Mouse (Mus musculus): Measurements from ENCODE around the gene Aak1.

Gene Aak1

DNA sequence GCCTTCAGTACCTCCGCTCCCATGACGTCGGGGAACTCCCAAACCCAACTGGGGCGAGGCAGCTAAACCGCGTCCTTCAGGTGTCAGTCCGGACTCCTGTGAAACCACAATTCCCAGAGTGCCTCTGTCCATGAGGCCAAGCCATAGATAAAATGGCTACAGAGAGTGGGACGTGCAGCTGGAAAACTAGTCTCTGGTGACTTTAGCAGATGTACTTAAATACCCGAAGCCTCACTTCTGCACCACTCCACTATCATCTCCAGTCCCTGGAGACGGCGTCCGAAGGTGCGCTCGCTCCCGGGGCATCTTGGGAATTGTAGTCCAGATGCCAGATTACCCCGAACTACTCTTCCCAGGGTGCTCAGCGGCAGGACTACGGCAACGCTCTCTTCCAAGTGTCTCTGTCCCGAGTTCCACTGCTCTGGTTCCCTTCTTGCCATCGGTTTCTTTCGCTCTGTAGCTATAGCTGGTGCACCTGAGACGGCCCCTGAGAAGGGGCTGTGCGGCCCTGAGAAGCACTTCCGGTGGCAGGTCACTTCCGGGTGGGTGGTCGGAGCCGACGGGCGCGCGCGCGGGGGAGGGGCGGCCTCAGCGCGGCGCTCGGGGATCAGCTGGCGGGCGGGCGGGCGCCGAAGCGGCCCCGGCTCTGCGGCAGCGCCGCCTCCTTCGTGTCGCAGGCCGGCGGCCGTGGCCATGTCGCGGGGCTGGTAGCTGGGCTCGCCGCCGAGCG, at the start of gene Aak1:
Gene Aak1, plus strand, starts transcription at position 603 of the 730 bp plus-strand sequence.
- peak; percentile 90 for DNase-seq (ENCODE audit: low spot score)

DNA sequence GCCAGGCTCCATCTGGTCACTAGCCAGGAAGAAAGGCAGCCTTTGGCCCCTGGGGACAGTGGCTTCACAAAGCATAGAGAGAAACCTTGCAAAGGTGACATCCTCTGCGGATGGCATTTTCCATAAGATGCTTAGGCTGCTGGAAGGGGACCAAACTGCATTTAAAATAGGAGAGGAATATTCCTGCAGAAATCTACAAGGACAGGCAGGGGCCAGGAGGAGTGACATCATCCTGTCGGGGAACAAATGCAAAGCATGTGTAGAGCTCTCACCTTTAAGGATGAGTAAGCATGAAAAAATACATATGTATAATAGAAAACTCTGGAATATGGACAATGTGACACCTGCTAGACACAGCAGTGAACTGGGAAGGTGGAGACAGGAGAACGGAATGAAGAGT, 48.9 kb upstream of the Aak1 start:
- no peak for DNase-seq (ENCODE audit: low spot score)

DNA sequence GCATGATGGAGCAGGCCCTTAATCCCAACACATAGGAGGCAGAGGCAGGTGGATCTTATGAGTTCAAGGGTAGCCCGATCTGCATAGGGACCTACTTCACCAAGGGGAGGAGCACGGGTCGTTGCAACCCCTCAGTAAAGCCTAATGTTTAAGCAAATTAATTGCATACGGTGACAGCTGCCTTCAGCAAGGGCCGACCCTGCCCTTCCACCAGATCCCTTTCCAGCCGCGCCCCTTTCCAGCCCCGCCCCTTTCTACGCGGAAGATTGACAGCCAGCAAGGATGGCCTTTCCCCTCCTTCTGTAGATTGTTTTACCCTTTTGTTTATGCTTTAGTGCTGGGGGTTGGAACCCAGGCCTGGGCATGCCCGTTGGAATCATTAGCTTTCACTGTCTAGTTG, 47.9 kb upstream of the Aak1 start:
- DNase-seq (ENCODE audit: low spot score): no peak

DNA sequence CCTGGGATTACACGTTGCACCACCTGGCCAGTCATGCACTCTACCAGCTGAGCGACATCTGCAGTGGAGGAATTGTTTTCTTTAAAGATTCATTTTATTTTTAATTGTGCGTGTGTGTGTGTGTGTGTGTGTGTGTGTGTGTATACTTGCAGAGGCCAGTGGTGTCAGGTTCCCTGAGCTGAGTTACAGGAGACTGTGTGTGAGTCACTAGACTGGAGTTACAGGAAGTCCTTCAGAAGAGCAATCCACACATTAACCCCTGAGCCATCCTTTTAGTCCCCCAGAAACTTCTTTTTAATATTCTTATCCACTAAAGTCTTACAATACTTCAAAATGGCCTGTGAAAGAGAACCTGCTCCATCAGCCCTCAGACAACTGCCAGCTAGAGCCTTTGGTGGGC, 44.7 kb upstream of the Aak1 start:
- DNase-seq (ENCODE audit: low spot score): no peak

DNA sequence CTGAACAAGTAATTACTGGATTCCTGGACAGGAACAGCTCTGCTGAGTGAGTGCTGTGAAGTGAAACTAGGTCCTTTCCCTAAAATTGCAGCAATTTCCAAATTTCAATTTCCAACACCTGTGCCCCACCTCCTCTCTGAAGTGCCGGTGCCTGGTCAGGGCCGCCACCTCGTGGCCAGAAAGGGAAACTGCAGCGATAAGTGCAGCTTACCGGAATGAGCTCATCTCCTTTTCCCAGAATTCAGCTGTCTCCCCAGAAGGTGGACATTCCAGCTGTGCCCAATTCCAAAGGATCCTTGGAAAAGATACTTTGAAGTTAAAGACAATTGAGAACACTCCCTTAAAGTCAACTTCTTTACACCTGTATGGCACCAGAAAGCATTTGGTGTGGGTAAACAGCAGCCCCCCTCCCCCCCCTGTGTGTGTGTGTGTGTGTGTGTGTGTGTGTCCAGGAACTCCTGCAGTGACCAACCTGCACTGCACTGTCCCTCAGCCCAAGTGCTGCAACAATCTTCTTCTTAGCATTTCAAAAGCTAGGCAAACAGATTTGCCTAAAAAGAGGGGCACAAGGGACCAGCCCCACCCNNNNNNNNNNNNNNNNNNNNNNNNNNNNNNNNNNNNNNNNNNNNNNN, 42.7 kb upstream of the Aak1 start:
- DNase-seq (ENCODE audit: low spot score): peak; percentile 69

DNA sequence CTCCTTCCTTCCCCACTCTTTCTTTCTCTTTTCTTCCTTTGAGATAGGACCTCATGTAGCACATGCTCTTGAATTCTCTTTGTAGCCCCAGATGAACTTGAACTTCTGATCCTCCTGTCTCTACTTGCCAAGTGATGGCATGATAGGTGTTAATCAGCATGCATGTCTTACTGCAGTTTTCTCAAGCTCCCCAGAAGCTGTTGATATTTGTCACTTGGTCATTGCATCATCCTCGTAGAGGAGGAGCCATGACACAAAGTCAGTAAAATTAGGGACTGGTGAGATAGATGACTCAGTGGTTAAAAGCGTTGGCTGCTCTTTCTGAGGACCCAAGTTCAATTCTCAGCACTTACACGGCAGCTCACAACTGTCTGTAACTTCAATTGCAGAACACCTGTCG, 36.4 kb upstream of the Aak1 start:
- DNase-seq (ENCODE audit: low spot score): no peak

DNA sequence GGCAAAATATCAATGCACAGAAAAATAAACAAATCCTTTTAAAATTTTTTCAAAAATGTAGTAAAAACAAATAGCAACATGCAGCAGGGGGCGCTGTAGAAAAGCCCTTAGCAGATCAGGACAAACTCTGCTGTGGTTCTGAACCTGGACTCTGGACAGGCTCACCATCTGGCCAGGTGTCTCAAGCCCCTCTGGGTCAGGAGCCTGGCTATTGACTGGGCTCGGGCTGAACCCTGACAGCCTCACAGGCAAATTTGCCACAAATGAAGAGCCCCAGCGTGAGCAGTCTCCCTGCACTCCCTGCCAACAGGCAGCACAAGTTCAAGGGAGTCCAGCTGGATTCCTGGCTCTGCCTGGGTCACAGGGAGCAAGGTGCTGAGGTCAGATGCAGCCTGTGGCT, 36.0 kb upstream of the Aak1 start:
- no peak for DNase-seq (ENCODE audit: low spot score)

DNA sequence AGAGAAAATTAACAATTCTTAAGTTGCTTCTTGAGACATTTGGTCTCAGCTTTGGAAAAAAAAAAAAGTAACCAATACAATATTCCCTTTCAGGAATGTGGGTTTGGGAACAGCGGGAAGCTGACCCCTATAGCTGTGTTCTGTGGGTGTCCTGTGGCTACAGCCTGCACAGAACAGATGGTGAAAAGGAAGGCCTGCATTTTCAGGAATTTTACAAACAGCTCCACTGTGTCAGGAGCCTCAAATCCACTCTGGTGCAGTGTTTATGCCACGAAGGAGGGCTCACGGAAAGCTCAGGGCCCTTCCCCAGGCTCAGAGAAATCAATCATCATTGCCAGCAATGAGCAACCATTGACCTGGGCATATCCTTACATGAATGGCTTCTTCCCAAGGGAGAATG, 34.4 kb upstream of the Aak1 start:
- DNase-seq (ENCODE audit: low spot score): no peak

DNA sequence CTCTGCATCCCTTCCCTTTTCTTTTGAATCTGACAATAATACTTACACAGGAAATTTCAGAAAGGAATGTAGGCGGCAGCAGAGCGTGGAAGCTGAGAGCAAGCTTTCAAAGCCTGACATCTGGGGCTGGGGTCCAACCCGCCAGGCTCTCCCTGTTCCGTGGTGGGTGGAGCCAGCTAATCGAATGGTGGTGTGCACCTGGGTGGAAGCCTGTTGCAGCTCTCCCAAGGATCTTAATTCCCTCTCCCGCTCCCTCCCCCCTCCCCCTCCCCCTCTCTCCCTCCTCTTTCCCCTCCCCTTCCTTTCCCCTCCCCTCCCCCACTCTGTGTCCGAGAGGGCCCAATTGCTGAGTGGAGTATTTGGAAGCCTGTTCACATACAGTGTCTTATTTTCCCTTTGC, 33.9 kb upstream of the Aak1 start:
- DNase-seq (ENCODE audit: low spot score): no peak

DNA sequence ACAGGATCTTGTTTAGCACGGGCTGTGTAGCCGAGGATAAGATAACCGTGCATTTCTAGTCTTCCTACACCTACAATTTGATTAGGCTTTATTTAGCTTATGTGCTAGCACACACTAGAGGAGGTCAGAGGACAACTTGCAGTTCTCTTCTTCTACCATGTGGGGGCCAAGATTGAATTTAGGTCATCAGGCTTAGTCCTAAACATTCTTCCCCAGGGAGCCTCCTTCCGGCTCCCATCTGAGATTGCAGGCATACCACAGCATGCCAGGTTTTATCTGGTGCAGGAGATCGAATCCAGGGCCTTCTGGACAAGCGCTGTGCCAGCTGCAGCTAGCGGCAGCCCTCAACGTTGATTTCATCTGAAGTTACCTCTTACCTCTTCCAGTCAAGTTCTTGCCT, 32.7 kb upstream of the Aak1 start:
- DNase-seq (ENCODE audit: low spot score): no peak

DNA sequence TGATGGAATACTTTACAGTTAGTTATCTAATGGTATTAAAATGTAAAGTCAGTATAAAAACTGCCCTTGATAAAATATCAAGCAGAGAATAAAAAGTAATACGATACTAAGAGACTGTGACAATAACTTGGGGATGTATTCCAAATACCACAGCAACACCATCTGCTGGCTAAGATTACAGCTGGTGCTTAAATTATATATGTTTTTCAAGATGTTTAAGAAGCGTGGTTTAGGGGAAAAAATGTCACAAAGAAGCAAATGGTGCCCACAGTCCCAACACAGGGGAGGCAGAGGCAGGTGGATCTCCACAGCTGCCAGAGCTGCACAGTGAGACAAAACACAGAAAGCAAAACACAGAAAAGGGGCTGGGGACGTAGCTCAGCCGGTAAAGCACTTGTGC, 30.4 kb upstream of the Aak1 start:
- DNase-seq (ENCODE audit: low spot score): no peak

DNA sequence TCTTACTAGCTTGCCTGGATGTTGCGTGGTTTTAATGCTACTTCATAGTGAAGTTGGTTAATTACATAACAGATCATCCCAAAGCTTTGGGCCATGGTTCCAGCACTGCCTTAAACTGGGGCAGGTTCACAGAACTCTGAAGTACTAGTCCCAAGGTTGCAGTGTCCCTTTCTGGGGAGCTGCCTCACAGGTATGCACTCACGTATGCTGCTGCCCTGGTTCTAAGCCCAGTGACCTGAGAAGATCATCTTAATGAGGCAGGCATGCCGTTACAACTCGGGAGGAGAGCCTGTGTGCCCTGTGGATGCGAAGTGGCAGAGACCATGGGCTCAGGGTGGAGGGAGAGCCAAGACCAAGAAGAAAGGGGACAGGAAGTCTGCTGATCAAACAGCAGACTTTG, 29.4 kb upstream of the Aak1 start:
- DNase-seq (ENCODE audit: low spot score): no peak

DNA sequence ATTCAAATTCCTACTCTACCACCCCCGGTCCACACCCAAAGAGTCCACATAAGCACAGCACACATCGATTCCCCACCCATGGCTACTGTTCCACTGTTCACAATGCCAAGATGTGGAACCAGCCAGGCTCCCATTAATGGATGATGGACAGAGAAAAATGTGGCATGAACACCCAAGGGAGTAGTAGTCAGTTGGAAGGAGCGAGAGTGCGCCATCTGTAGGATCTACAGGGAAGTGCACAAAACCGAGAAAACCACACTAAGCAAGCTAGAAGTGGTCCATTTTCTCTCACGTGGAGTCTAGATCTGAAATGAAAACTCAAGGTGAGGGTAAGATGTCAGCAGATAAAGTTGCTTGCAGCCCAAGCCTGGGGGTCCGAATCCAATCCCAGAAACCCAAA, 28.6 kb upstream of the Aak1 start:
- no peak for DNase-seq (ENCODE audit: low spot score)

DNA sequence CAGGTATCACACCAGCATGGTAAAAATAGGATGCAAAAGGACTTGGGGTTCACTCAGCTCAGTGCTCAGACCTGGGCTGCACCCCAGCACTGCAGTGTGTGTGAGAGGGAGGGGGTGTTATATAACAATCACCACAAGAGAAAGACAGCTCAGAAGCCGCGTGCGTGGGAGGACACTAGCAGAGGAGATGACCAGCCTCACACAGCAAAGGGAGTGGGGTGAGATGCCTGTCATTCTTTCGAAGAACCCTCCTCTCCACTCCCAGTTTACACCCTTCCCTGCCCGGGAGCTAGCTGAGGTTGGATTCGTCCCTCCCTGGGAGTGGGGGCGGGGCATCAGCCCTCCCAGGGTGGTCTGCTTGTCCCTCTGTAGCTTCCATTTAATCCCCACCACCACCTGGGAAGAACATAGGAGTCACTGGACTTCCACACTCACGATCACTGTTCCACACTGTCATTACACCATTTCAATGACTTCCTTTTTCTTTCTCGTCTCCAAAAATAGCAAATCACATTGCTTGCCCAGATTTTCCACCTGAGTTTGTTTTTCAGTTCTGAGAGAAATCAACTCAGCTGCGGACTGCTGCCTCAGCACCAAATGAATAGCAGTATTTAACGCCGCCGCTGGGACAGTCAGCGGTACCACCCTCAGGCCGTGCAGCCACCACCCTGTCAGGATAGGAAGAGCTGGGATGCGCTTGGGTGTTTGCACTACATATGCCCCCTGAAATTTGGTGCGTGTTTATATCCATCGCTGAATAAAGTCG, 26.8 kb upstream of the Aak1 start:
- DNase-seq (ENCODE audit: low spot score): peak; percentile 29

DNA sequence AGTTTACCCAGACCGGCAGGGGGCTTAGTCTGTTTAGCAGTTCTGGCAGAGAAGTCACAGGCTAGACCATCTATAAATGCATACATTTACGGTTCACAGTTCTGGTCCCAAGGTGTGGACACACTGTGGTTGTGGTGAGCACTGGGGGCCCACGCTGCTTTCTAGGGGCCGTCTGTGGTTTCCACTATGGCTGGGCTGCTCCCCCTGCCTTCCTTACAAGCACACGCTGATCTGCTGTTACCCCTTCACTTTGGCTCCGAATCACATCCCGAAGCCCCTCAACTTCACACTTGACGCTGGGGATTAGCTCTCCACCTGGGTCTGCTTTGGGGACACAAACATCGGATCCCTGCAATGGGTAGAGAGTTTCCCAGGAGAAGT, 26.3 kb upstream of the Aak1 start:
- DNase-seq (ENCODE audit: low spot score): no peak

DNA sequence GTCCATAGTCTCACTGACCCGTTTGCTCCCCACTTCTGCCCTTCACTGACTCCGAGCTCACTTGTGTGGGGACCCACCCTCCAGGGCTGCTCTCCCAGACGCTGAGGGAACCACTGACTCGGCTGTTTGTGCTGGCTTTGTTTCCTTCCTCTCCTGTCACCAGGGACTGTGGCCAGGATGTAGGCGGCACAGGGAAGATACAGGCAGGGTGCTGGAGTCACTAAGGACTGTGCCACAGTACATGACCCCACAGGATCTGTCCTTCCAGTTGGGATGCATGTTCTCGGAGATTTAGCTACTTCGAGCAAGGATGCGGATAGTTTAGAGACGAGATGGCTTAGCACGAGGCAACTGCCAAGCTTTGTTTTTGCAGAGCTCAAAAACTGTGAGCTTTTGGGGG, 25.5 kb upstream of the Aak1 start:
- no peak for DNase-seq (ENCODE audit: low spot score)

DNA sequence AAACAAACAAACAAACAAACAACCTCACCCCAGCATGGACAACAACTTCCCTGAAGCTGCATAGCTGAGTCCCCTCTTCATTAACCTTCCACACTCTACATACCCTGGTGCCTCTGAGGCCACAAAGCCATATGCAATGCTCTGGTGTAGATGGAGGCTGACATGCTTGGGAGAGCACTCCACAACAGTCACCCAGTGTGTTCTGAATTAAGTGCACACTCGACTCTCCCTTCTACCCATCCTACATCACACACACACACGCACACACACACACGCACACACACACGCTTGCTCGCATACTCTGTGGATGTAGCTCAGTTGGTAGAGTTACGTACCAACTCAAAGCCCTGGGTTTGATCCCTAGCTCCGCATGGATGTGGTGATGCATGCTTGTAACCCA, 24.9 kb upstream of the Aak1 start:
- DNase-seq (ENCODE audit: low spot score): no peak

DNA sequence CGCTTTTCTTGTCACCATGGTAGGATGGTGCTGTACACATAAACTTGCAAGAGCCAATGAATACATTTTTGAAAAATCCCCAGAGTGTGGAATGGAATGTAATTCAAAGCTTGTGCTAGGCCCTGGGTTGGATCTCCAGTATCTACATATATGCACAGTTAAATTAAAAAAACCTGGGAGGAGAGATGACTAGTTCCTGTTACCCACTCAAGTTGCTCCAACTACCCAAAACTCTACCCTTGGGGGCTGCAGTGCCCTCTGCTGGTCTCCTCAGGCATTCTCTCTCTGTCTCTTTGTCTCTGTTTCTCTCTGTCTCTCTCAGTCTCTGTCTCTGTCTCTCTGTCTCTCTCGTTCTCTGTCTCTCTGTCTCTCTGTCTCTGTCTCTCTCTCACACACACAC, 21.9 kb upstream of the Aak1 start:
- DNase-seq (ENCODE audit: low spot score): no peak

DNA sequence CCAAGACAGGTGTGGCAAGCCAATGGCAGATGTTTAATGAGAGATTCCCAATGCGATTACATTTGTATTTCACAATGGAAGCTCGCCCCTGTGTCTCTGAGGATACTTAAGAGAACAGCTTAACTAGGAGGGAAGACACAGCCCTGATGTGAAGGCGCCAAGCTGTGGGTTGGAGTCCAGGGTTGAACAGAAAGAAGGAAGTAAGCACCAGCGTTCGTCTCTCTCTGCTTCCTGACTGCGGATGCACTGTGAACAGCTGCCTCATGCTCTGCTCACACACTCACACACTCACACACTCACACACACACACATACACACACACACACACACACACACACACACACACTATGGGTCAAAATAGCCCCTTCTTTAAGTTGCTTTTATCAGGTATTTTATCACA, 19.5 kb upstream of the Aak1 start:
- no peak for DNase-seq (ENCODE audit: low spot score)

DNA sequence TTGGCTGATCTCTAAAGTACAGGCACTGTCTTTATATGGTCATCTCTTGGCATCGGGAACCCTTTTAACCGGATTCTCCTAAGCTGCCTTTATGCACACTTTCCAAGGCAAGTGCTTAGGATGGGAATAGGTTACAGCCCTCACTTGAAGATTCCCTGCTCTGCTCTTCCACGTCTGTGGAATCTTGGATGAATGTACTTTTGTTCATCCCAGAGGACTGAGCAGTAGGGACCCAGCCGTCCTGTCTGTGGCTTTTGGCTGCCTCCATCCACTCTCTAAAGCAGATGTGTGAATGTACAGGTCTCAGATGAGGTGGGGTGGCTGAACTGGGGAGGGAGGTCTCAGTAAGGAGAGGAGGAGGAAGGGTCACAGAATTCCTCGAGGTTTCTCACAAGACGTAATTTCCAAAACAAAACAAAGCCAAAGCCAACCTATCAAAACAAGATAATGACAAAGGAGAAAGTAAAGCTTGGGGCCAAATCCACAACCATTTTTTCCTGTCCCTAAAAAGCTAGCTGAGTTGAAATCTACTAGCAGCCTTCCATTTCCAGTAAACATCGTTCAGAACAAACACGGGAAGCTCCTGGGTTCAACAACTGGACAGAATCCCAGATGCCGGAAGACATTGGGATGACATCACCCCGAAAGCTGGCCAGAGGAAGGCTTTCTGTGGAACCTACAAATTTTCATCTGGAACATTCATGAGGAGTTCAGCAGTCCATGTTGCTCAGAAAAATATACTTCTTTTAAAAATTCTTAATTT, 18.4 kb upstream of the Aak1 start:
- no peak for DNase-seq (ENCODE audit: low spot score)

DNA sequence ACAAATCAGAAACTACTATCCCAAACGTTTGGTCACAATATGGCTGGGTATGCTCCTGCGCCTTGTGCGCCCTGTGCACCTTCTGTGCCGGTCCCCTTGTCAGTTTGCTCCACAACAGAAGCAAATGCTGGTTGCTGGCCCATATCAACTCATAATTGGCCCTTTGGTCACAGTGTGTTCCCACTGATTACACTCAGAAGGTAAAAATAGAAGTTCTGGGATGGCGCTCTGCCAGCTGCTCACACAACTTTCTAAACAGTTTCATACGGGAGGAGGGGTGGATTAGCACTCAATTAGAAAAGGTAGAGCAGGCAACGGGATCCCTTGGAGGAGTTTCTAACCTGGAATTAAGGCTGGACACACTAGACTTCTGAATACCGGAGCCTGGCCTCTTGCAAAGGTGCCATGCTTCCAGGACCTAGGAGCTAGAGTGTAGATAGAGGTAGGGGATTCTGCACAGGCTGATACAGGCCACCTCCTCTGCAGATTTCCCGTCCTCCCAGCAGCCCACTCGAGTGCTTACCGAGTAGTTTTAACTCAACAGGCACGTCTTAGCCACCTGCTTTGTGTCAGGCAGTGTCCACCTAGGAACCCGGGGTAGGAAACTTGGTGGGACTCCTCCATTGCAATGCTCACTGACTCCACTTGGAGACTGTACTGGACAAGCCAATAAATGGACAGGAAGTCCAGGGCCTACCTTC, 16.4 kb upstream of the Aak1 start:
- peak; percentile 80 for DNase-seq (ENCODE audit: low spot score)

DNA sequence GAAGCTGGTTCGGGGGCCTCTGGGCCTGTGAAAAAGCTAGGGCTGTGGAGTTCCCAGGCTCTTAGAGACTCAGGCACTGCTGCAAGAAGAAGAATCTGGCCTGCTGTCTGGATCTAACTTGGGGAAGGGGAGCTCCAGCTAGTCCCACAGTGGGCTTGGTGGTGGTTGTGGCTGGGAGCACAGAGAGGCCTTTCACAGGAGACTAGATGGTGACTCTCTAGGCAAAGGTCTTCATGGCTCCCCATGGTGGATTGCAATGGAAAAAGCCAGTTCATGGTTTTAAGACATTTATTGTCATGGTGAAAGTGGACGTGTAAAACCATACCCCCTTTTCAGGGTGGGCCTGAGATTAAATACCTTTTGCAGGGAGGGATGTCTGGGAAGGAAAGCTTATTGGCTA, 10.2 kb upstream of the Aak1 start:
- no peak for DNase-seq (ENCODE audit: low spot score)
